Mouse (Mus musculus) intestine, postnatal 0 days (tissue): ENCODE results near the gene Il27. TPM values are rescaled to one million over a fixed set of nuclear protein-coding genes. Genes with fewer than 3 reads are reported as not detected.

Experiments used
- ATAC-seq: fragments of 200-750 bp; cut with Nextera tagmentation; 2 replicates; pipeline ENCODE4 v1.8.0; 2017; ENCODE audit warnings: mild to moderate bottlenecking, moderate TSS enrichment, moderate library complexity
- H3K27ac ChIP-seq: fragments of 300-500 bp; sonication (generic); 2 replicates; pipeline ENCODE4 v1.5.1; 2014; ENCODE audit warnings: mild to moderate bottlenecking, low read depth, low read length, moderate library complexity
- H3K27me3 ChIP-seq: fragments of 300-500 bp; sonication (generic); replicated peaks from 2 replicates; pipeline ENCODE4 v1.6.1; 2014; ENCODE audit warnings: low read length, mixed read lengths; ENCODE audit not compliant: control insufficient read depth, insufficient read depth
- H3K36me3 ChIP-seq: fragments of 300-500 bp; sonication (generic); 2 replicates; pipeline ENCODE4 v1.6.1; 2014; ENCODE audit warnings: mild to moderate bottlenecking, moderate library complexity; ENCODE audit not compliant: control insufficient read depth, insufficient read depth
- H3K4me1 ChIP-seq: fragments of 300-500 bp; sonication (generic); replicated peaks from 2 replicates; pipeline ENCODE4 v1.6.1; 2014; ENCODE audit warnings: antibody characterized with exemption, low read length, mixed read lengths; ENCODE audit not compliant: control insufficient read depth, insufficient read depth
- H3K4me2 ChIP-seq: fragments of 300-500 bp; sonication (generic); replicated peaks from 2 replicates; pipeline ENCODE4 v1.6.1; 2014; ENCODE audit warnings: low read depth, mild to moderate bottlenecking, moderate library complexity
- H3K4me3 ChIP-seq: fragments of 300-500 bp; sonication (generic); 2 replicates; pipeline ENCODE4 v1.5.1; 2014; ENCODE audit warnings: low read depth, low read length
- H3K9ac ChIP-seq: fragments of 300-500 bp; sonication (generic); 2 replicates; pipeline ENCODE4 v1.6.1; 2014; ENCODE audit warnings: mild to moderate bottlenecking, low read depth, low read length
- H3K9me3 ChIP-seq: fragments of 300-500 bp; sonication (generic); 2 replicates; pipeline ENCODE4 v1.6.1; 2016; ENCODE audit warnings: mixed run types; ENCODE audit not compliant: control insufficient read depth
- CTCF ChIP-seq: sonication (generic); IDR thresholded peaks from 2 replicates; pipeline ENCODE4 v1.5.1; 2016; ENCODE audit warnings: low read depth, mild to moderate bottlenecking, control low read depth, antibody characterized with exemption, moderate library complexity
- WGBS: fragments of 180-500 bp; shearing (Covaris S2); extraction: QIAGEN DNeasy Blood & Tissue Kit; methylation state at CpG from one replicate; pipeline ENCODE4 v1.1.7; 2014; 5-methylcytosine and 5-hydroxymethylcytosine counted together
- polyA plus RNA-seq: library from polyadenylated mRNA; unstranded; fragments of >200 nt; fragmentation: Nextera tagmentation; extraction: Ambion mirVana; gene quantifications from 2 replicates; pipeline ENCODE4 v1.2.1, GENCODE M21; 2015

Gene Il27
- polyA plus RNA-seq, 1 experiment from 2014 or later = not detected

DNA sequence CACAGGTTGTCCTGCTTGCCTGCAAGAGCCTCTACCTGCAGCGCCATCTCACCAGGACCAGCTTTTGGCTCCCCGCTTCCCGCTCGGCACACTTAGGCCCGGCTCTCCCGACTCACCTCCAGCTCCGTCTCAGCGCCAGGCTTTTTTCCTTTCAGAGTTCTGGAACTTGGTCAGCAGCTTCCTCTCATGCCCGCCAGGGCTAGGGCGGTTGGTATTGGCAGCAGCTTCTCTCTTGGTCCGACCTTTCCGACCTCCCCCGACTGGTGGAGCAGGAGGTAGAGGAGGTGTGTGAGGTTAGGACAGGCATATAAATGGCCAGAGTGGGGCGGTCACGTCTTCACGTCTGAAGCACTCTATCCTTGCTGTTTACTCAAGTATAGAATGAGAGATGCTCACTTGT, 30.0 kb upstream of the Il27 start:
- 72% methylated on average over 16 of the region's 16 CpGs for WGBS
- no peak overlapping the region for H3K4me3 ChIP-seq

DNA sequence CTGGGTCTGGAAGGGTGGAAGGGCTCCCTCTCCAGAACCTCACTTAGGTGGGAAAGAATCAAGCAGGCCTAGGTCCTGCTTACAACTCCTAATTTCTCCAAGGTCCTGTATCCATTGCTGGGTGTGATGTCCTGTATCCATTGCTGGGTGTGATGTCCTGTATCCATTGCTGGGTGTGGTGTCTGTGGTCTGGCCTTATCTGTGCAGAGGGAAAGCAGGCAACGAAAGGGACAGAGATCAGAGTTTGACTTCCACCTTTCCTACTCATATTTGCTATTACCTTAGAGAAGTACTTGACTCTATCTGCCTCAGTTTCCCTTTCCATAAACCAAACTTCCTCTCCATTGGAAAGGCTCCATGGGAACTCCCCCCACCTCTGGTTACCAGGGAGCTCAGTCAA, 28.6 kb upstream of the Il27 start:
- TF ChIP-seq CTCF = no peak
- no peaks in the 10 kb centered on the region for H3K36me3 ChIP-seq
- no peak overlapping the region for H3K4me3 ChIP-seq
- no peaks in the 10 kb centered on the region; the same call in 1 of the 2 replicates for H3K4me1 ChIP-seq
- WGBS = 62% methylated on average over 1 of the region's 1 CpGs
- no peak overlapping the region for H3K4me2 ChIP-seq
- ATAC-seq = no peak
- no peaks in the 10 kb centered on the region for H3K27me3 ChIP-seq
- H3K9me3 ChIP-seq = no peaks in the 10 kb centered on the region
- H3K27ac ChIP-seq = no peak overlapping the region
- H3K9ac ChIP-seq = no peak overlapping the region

More for the DNA sequence above, 30.0 kb upstream of the Il27 start:
- TF ChIP-seq CTCF = no peak
- no peaks in the 10 kb centered on the region for H3K36me3 ChIP-seq
- no peak for ATAC-seq
- no peaks in the 10 kb centered on the region for H3K9me3 ChIP-seq
- peak overlapping the region; percentile 32 for H3K4me2 ChIP-seq
- H3K9ac ChIP-seq = no peak overlapping the region
- no peaks in the 10 kb centered on the region for H3K27me3 ChIP-seq
- no peak overlapping the region for H3K27ac ChIP-seq
- no peaks in the 10 kb centered on the region; the same call in 1 of the 2 replicates for H3K4me1 ChIP-seq

DNA sequence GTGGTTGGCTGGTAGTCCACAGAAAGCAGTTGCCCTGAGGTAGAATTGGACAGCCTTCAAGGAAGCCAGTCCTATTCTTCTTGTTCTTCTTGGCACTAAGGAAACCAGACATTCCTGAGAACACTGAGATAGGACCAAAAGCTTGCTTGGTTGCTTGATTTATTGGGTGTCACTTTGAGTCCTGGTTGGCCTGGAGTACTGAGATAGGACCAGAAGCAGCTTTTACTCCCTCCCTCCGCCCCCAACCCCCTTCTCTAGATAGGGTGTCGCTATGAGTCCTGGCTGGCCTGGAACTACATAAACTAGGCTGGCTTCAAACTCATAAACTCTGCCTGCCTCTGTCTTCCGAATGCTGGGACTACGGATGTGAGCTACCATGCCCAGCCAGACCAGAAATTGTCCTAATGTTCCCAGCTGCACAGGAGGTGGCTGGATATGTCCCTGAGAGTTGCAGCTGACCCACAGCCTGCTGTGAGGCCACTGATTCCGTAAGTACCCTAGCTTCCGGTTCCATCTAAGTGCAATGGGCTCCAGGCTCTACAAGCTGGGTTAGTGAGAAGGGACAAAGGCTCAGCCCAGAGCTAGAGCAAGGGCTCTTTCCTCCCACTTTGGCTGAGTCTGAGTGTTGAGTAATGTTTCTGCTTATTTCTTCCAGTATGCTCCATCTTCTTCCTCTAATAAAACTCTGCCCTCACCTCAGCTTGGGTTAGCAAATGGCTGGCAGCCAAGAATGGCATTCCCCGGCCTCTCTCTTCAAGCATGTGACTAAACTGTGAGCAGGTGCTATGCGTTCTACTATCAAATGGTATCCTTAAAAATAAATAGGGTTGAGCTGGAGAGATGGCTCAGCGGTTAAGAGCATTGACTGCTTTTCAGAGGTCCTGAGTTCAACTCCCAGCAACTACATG, 27.0 kb upstream of the Il27 start:
- 69% methylated on average over 9 of the region's 9 CpGs for WGBS
- no peak overlapping the region for H3K9ac ChIP-seq
- no peaks in the 10 kb centered on the region for H3K9me3 ChIP-seq
- no peak for ATAC-seq
- no peak overlapping the region for H3K27ac ChIP-seq
- no peaks in the 10 kb centered on the region; the same call in 1 of the 2 replicates for H3K4me1 ChIP-seq
- no peaks in the 10 kb centered on the region for H3K36me3 ChIP-seq
- no peak for TF ChIP-seq CTCF
- H3K27me3 ChIP-seq = no peaks in the 10 kb centered on the region
- no peak overlapping the region for H3K4me2 ChIP-seq
- H3K4me3 ChIP-seq = no peak overlapping the region

DNA sequence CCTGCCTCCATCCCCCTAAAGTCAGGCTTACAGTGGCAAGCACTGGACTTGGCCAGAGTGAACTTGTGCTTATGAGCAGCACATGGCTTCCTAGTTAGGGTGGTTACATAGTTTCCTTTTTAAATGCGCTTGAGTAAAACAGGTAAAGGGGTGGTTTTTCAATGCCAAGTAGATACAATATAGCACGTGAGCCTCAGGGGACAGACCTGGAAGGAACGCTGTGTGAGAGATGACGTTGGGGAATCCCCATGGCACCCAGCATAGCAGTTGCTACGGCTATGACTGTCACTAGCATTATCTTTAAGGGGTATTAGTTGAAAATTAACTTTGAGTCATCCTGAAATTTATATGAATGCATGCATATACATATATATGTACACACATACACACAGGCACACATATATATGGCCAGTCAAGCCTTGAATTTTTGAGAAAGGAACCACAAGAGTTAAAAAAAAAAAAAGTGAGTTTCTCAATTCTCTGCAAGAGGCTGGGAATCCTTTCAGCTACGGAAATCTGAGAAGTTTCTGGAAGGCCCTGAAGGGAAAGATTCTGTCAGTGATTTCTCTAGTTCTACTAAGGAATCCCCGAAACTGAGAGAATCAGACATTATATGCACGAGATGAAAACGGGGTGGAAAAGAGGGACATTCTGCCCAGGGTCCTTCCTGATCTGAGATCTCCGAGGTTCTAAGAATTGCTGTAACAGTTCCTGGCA, 25.0 kb upstream of the Il27 start:
- H3K27ac ChIP-seq = no peak overlapping the region
- WGBS = 59% methylated on average over 10 of the region's 10 CpGs
- H3K36me3 ChIP-seq = no peaks in the 10 kb centered on the region
- H3K4me2 ChIP-seq = no peak overlapping the region
- H3K27me3 ChIP-seq = no peaks in the 10 kb centered on the region
- no peak overlapping the region for H3K4me3 ChIP-seq
- H3K9ac ChIP-seq = no peak overlapping the region
- TF ChIP-seq CTCF = no peak
- H3K4me1 ChIP-seq = no peaks in the 10 kb centered on the region
- H3K9me3 ChIP-seq = no peaks in the 10 kb centered on the region
- ATAC-seq = no peak

DNA sequence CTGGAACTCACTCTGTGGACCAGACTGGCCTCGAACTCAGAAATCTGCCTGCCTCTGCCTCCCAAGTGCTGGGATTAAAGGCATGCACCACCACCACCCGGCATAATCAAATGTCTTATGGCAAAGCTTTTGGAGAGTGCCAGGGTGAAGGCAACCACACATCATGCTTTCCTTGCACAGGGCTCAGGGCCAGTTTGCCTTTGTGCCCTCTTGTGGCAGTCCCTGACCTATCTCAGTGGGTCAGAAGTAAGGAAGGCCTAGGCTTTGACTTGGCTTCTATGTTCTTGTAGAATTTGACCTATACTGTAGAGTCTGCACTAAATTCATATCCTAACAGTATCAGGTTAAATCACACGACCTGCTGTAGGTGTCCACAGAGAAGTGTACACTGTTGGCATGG, 22.0 kb upstream of the Il27 start:
- 77% methylated on average over 3 of the region's 3 CpGs for whole genome bisulfite sequencing
- H3K9ac ChIP-seq = no peak overlapping the region
- no peak overlapping the region for H3K4me3 ChIP-seq
- no peaks in the 10 kb centered on the region for H3K9me3 ChIP-seq
- H3K27me3 ChIP-seq = no peaks in the 10 kb centered on the region
- TF ChIP-seq CTCF = peak; percentile 41
- no peak overlapping the region for H3K27ac ChIP-seq
- H3K36me3 ChIP-seq = no peaks in the 10 kb centered on the region
- no peaks in the 10 kb centered on the region for H3K4me1 ChIP-seq
- ATAC-seq = no peak
- H3K4me2 ChIP-seq = no peak overlapping the region

DNA sequence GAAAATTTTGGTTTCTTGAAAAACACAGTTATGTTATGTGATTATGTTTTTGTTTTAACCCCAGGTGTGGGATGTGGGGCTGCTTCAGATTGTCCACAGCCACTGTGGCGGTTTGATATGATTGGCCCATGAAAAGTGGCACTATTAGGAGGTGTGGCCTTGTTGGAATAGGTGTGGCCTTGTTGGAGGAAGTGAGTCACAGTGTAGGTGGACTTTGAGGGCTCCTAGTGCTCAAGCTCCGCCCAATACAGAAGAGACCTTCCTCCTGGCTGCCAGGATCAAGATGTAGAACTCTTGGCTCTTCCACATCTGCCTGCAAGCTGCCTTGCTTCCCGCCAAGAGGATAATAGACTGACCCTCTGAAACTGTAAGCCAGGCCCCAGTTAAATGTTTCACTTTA, 18.0 kb upstream of the Il27 start:
- Histone ChIP-seq H3K27ac (no peak overlapping the region), H3K27me3 (no peaks in the 10 kb centered on the region), H3K4me2 (no peak overlapping the region), H3K9me3 (no peaks in the 10 kb centered on the region), H3K4me3 (no peak overlapping the region), H3K36me3 (no peaks in the 10 kb centered on the region), H3K9ac (no peak overlapping the region), H3K4me1 (peaks cover under 1% of the 10 kb centered on the region; the same call in 1 of the 2 replicates)
- TF ChIP-seq CTCF = no peak
- ATAC-seq = no peak
- 83% methylated on average over 3 of the region's 3 CpGs for WGBS
